Comparison of ENCODE assay signal across 15 mouse cellular contexts in genomic region chr6:119512701-119513100, GRCm38 (mm10).
"Had no signal": no experiment of that assay in that cellular context is flagged by ENCODE, and none has a peak within 500 bp of the region (broad histone marks: within the 10 kb centered on the region; RNA-seq: fewer than 3 reads in every experiment).

No protein-coding gene starts in this region.

- H3K4me3 ChIP-seq: layer of hippocampus, adult 2 months; limb, embryonic 13.5 days; midbrain, embryonic 13.5 days; neural tube, embryonic 15.5 days had no signal

- DNase-seq: kidney, adult 8-10 months; kidney, postnatal 4 days; left cerebral cortex, postnatal 4 days; lung, adult 18-20 months; lung, postnatal 36 days; right cerebral cortex, postnatal 4 days; spleen, adult 18-20 months; thymus, adult 18-20 months; thymus, postnatal 25 days had no signal

- H3K9me3 ChIP-seq: limb, embryonic 13.5 days; midbrain, embryonic 13.5 days; neural tube, embryonic 15.5 days had no signal

- H3K27me3 ChIP-seq: limb, embryonic 13.5 days; midbrain, embryonic 13.5 days; neural tube, embryonic 15.5 days had no signal

- H3K4me1 ChIP-seq: midbrain, embryonic 13.5 days had no signal

- H3K27ac ChIP-seq: kidney, postnatal 0 days; layer of hippocampus, adult 2 months; limb, embryonic 13.5 days; liver, embryonic 14.5 days; midbrain, embryonic 13.5 days; neural tube, embryonic 15.5 days had no signal

- H3K9ac ChIP-seq: limb, embryonic 13.5 days; liver, embryonic 14.5 days; midbrain, embryonic 13.5 days; neural tube, embryonic 15.5 days had no signal

- ATAC-seq: midbrain, embryonic 13.5 days had no signal

- H3K36me3 ChIP-seq: limb, embryonic 13.5 days; midbrain, embryonic 13.5 days; neural tube, embryonic 15.5 days had no signal

- H3K4me2 ChIP-seq: limb, embryonic 13.5 days; midbrain, embryonic 13.5 days; neural tube, embryonic 15.5 days had no signal
